Mouse (Mus musculus) hindbrain, postnatal 0 days (tissue): ENCODE results near the gene Sytl1. TPM values are rescaled to one million over a fixed set of nuclear protein-coding genes. Genes with fewer than 3 reads are reported as not detected.

Source experiments
- ATAC-seq: fragments of 200-750 bp; cut with Nextera tagmentation; 2 replicates; pipeline ENCODE4 v1.8.0; 2017; ENCODE audit warnings: mild to moderate bottlenecking, moderate TSS enrichment, moderate library complexity
- DNase-seq: peaks from one replicate; pipeline ENCODE4 v3.0.0-alpha.2; 2015; ENCODE audit warnings: low spot score
- H3K27ac ChIP-seq: fragments of 300-500 bp; sonication (generic); 2 replicates; pipeline ENCODE4 v1.5.1; 2014; ENCODE audit warnings: mild to moderate bottlenecking
- H3K27me3 ChIP-seq: fragments of 300-500 bp; sonication (generic); 2 replicates; pipeline ENCODE4 v1.6.1; 2014; ENCODE audit warnings: low read length, mixed read lengths; ENCODE audit not compliant: insufficient read depth
- H3K36me3 ChIP-seq: fragments of 300-500 bp; sonication (generic); 2 replicates; pipeline ENCODE4 v1.6.1; 2014; ENCODE audit warnings: low read length, mixed read lengths; ENCODE audit not compliant: insufficient read depth
- H3K4me1 ChIP-seq: fragments of 300-500 bp; sonication (generic); 2 replicates; pipeline ENCODE4 v1.6.1; 2014; ENCODE audit warnings: antibody characterized with exemption, low read length, mixed read lengths; ENCODE audit not compliant: insufficient read depth
- H3K4me2 ChIP-seq: fragments of 300-500 bp; sonication (generic); 2 replicates; pipeline ENCODE4 v1.6.1; 2014; ENCODE audit warnings: low read depth, mild to moderate bottlenecking, low read length, moderate library complexity, mixed read lengths
- H3K4me3 ChIP-seq: fragments of 300-500 bp; sonication (generic); 2 replicates; pipeline ENCODE4 v1.5.1; 2014; ENCODE audit warnings: low read length
- H3K9ac ChIP-seq: fragments of 300-500 bp; sonication (generic); replicated peaks from 2 replicates; pipeline ENCODE4 v1.6.1; 2014; ENCODE audit warnings: mild to moderate bottlenecking, low read length, moderate library complexity, mixed read lengths
- H3K9me3 ChIP-seq: fragments of 300-500 bp; sonication (generic); 2 replicates; pipeline ENCODE4 v1.6.1; 2016; ENCODE audit warnings: low read length, mixed read lengths
- CTCF ChIP-seq: IDR thresholded peaks from 2 replicates; pipeline ENCODE4 v1.5.1; 2016; ENCODE audit warnings: antibody characterized with exemption, control low read depth, low read depth
- WGBS: fragments of 180-500 bp; shearing (Covaris S2); extraction: QIAGEN DNeasy Blood & Tissue Kit; methylation state at CpG from one replicate; pipeline ENCODE4 v1.1.7; 2014; 5-methylcytosine and 5-hydroxymethylcytosine counted together
- polyA plus RNA-seq: library from polyadenylated mRNA; unstranded; fragments of >200 nt; fragmentation: Nextera tagmentation; extraction: Ambion mirVana; gene quantifications from 2 replicates; pipeline ENCODE4 v1.2.1, GENCODE M21; 2015
- total RNA-seq: library from RNA; depleted of rRNA; stranded (reverse); fragments of >200 nt; gene quantifications from 2 replicates; pipeline ENCODE4 v1.2.3, GENCODE M21; 2014; rRNA removed

The Sytl1 gene
- total and polyA plus RNA-seq, 2 experiments from 2014 or later, result 0.40 to 1.4 TPM

DNA sequence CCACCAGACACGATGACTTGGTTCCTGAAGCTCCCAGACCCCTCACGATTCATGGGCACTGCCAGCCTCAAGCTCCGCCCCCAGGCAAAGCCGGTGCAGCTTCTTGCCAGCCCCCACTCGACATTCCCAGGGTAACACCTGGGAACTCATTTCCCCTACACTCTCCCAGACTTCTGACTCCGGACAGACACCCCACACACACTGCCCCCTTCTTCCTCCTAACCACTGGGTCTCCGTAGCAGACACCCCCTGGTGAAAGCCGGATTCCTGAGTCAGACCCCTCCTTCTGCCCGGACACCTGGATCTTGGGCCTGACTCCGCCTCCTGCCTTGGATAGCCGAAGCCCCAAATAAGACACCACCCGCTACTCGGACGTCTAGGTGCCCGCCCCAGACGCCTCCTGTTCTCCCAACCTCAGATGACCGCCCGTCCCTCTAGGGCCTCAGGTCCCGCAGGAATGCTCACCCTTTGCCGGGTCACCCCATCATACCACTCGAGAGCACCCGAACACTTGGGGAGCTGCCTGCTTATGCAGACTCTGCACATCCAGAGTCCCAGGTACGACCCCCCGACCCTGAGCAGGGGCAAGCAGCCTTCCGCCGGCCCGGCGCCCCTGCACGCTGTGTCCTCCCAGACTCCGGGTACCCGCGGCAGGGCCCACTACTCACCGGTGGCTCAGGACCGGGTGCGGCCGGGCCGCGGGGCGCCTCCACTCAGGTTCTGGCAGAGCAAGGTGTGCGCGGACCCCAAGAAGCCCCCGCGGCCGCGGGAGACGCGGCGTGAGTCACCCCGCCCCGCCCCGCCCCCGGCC, 51.0 kb downstream of the Sytl1 start, which contains the start of the genes Cd164l2 and Gpr3:
Cd164l2 (plus strand) TSS at position 381 of the 811 bp plus-strand sequence.
Gpr3 (minus strand) TSS at position 786 of the 811 bp plus-strand sequence.
- Histone ChIP-seq H3K4me3 (peak within 1 kb of the TSS; percentile 77), H3K9ac (peak within 1 kb of the TSS; percentile 76), H3K4me2 (peak within 1 kb of the TSS; percentile 98), H3K36me3 (no peaks in the 10 kb centered on the region), H3K4me1 (no peaks in the 10 kb centered on the region), H3K9me3 (no peaks in the 10 kb centered on the region), H3K27ac (peak within 1 kb of the TSS; percentile 59; the same call in 1 of the 2 replicates), H3K27me3 (no peaks in the 10 kb centered on the region)
- ATAC-seq (peak; percentile 49; the same call in 1 of the 2 replicates), DNase-seq (peak; percentile 41)
- 2% methylated on average over 49 of the region's 52 CpGs for whole genome bisulfite sequencing
- TF ChIP-seq CTCF, result no peak

DNA sequence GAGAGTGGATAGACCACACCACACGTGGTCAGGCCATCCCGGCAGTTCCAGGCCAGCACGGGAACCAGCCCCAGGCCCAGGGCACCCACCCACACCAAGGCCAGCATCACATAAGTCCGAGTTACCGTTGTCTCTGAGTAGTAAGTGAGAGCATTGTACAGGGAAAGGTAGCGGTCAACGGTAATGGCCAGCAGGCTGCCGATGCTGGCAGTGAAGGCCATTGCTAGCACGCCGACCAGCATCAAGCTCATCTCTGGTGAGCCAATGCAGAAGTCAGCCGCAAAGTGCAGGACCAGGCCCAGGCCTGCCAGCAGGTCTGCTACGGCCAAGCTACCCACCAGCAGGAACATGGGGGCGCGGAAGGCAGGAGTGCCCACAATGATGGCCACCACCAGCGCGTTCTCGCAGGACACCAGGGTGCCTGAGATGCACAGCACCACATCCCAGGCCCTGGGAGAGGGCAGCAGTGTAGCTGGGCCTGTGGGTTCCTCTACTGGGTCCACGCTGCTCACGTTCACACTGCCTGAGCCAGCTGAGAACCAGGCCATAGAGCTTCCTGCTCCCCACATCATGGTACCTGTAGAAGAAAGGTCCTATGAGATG, 52.0 kb downstream of the Sytl1 start:
- H3K36me3 ChIP-seq, result no peaks in the 10 kb centered on the region
- no peaks in the 10 kb centered on the region for H3K9me3 ChIP-seq
- WGBS, result 92% methylated on average over 19 of the region's 19 CpGs
- no peak overlapping the region for H3K9ac ChIP-seq
- ATAC-seq (no peak), DNase-seq (no peak)
- no peak overlapping the region for H3K4me3 ChIP-seq
- no peak for TF ChIP-seq CTCF
- no peaks in the 10 kb centered on the region for H3K4me1 ChIP-seq
- peak overlapping the region; percentile 98; the same call in 1 of the 2 replicates for H3K4me2 ChIP-seq
- no peaks in the 10 kb centered on the region for H3K27me3 ChIP-seq
- no peak overlapping the region for H3K27ac ChIP-seq

DNA sequence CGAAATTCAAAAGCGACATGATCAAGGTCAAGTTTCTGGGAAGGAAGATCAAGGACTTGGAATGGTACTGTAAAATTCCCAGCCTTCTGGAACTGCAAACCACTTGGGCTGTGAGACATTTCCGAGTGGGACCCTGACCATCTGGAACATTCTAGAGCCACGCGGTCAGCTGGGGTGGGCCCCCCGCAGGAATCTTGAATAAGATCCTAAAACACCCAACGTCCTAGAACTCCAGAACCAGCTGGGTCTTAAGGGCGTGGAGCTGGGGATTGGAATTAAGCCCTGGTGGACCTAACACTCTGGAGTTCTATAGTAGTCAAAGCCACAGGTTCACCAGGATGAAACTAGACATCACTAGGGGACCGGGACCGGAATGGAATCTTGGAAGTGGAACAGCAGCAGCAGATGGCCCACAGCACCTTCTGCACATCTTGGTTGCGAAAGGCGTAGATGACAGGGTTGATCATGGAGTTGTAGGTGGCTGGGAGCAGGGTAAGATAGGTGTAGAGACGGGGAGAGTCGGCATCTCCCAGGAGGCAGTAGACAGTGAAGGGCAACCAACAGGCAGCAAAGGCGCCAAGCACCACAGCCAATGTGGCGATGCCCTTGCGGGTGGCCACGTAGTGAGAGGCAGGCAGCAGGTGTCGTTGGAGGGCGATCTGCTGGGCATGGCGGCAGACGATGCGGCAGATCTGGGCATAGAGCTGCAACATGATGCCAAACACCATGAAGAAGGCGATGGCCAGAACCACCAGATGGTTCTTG, 52.7 kb downstream of the Sytl1 start:
- no peak overlapping the region for H3K9ac ChIP-seq
- no peaks in the 10 kb centered on the region for H3K9me3 ChIP-seq
- no peak for TF ChIP-seq CTCF
- H3K4me3 ChIP-seq, result no peak overlapping the region
- DNase-seq (no peak), ATAC-seq (no peak)
- no peaks in the 10 kb centered on the region for H3K27me3 ChIP-seq
- no peak overlapping the region for H3K4me2 ChIP-seq
- H3K36me3 ChIP-seq, result no peaks in the 10 kb centered on the region
- 85% methylated on average over 24 of the region's 24 CpGs for WGBS
- no peak overlapping the region for H3K27ac ChIP-seq
- no peaks in the 10 kb centered on the region for H3K4me1 ChIP-seq

DNA sequence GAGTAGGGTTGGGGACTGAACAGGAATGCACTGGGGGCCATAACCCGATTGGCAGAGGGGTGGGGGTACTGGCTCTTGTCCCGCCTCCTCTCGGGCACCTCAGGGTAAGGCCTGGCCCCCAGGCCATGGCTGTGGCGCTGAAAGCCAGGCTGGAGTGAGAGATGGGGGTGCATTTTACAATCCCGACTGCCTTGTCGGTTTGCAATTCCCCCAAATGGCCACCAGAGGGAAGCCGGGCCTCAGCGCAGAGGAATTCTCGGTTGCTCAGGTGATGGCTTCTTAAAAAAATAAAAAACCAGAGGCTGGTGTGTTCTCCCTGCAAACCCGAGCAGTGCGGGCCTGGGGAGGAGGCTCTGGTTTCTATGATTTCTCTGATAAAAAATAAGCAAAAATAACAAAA, 53.5 kb downstream of the Sytl1 start:
- ATAC-seq, result peak; percentile 27
- WGBS, result 3% methylated on average over 11 of the region's 11 CpGs
- no peak overlapping the region for H3K9ac ChIP-seq

DNA sequence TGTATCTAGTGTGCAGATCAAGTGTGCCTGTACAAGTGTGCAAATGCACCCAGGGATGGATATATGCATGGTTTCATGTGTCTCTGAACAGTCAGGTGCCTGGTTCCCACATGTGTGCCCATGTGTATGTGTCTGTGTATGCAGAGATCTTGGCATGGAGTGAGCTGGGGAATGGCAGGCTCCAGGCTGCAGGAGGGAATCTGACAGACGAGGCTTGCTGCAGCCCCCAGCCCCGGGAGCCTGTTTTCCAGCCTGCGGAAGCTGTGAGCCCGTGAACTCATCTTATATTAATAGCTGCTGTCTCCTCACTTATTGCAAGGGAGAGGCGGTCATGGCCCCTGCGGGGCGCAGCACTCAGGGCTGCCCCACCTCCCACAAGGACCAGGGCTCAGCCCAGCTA, 58.5 kb downstream of the Sytl1 start:
- Histone ChIP-seq H3K36me3 (no peaks in the 10 kb centered on the region), H3K4me1 (peaks cover 15% of the 10 kb centered on the region), H3K9ac (peak overlapping the region; percentile 37), H3K27me3 (no peaks in the 10 kb centered on the region), H3K4me3 (no peak overlapping the region), H3K27ac (peak overlapping the region; percentile 51; the same call in 1 of the 2 replicates), H3K9me3 (no peaks in the 10 kb centered on the region), H3K4me2 (no peak overlapping the region)
- ATAC-seq, result no peak
- TF ChIP-seq CTCF, result no peak
- no peak for DNase-seq
- 27% methylated on average over 7 of the region's 7 CpGs for WGBS

More for the DNA sequence above, 53.5 kb downstream of the Sytl1 start:
- Histone ChIP-seq H3K4me1 (no peaks in the 10 kb centered on the region), H3K27me3 (no peaks in the 10 kb centered on the region), H3K36me3 (no peaks in the 10 kb centered on the region), H3K4me2 (no peak overlapping the region), H3K27ac (no peak overlapping the region; the same call in 1 of the 2 replicates), H3K9me3 (no peaks in the 10 kb centered on the region), H3K4me3 (no peak overlapping the region)
- DNase-seq, result peak; percentile 88
- TF ChIP-seq CTCF, result peak; percentile 93

DNA sequence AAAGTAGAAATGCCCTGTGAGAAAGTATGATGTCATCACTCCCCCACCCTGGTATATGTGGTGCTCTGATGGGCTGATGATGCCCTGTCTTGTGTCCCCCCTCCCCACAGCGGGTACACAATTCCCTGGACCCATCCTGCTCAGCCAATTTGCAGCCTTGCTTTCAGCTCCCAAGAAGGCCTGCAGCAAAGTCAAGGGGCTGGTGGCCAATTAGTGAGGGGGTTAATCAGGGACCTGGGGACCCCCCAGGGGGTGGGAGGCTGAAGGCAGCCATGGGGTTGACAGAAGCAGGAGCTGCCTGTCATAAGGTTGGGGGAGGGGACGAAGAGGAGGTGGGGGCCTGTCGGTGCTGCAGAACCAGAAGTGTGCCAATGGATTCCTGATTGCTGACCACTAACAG, 59.3 kb downstream of the Sytl1 start:
- Histone ChIP-seq H3K27ac (no peak overlapping the region), H3K27me3 (no peaks in the 10 kb centered on the region), H3K36me3 (no peaks in the 10 kb centered on the region), H3K9ac (no peak overlapping the region), H3K4me2 (no peak overlapping the region), H3K9me3 (no peaks in the 10 kb centered on the region), H3K4me3 (no peak overlapping the region), H3K4me1 (peaks cover 19% of the 10 kb centered on the region)
- 59% methylated on average over 3 of the region's 3 CpGs for WGBS
- TF ChIP-seq CTCF, result no peak
- DNase-seq (no peak), ATAC-seq (no peak)

Other genes starting within 250 kb of the Sytl1 start
- gene Wasf2, start 132.6 kb downstream of the Sytl1 start, total RNA-seq, result 14.1 and 14.7 TPM in 2 replicates
- 27.5 and 32.3 TPM in 2 replicates for gene Wasf2, start 132.6 kb downstream of the Sytl1 start, polyA plus RNA-seq
- gene Cd164l2, start 51.0 kb downstream of the Sytl1 start, total RNA-seq, result 6.2 and 6.9 TPM in 2 replicates
- 9.6 and 11.9 TPM in 2 replicates for gene Cd164l2, start 51.0 kb downstream of the Sytl1 start, polyA plus RNA-seq
- 7.0 and 7.3 TPM in 2 replicates for gene Gpr3, start 50.6 kb downstream of the Sytl1 start, total RNA-seq
- 4.5 and 5.5 TPM in 2 replicates for gene Gpr3, start 50.6 kb downstream of the Sytl1 start, polyA plus RNA-seq
- gene Map3k6, start 22.3 kb downstream of the Sytl1 start, total RNA-seq, result 7.2 and 11.7 TPM in 2 replicates
- 4.7 and 5.8 TPM in 2 replicates for gene Map3k6, start 22.3 kb downstream of the Sytl1 start, polyA plus RNA-seq
- gene Tmem222, start 14.7 kb upstream of the Sytl1 start, total RNA-seq, result 120 and 138 TPM in 2 replicates
- gene Tmem222, start 14.7 kb upstream of the Sytl1 start, polyA plus RNA-seq, result 127 and 136 TPM in 2 replicates
- gene Wdtc1, start 90.4 kb upstream of the Sytl1 start, total RNA-seq, result 47.7 and 51.9 TPM in 2 replicates
- 12.8 and 14.9 TPM in 2 replicates for gene Wdtc1, start 90.4 kb upstream of the Sytl1 start, polyA plus RNA-seq
- 21.2 and 21.7 TPM in 2 replicates for gene Slc9a1, start 106.6 kb upstream of the Sytl1 start, total RNA-seq
- gene Slc9a1, start 106.6 kb upstream of the Sytl1 start, polyA plus RNA-seq, result 8.2 and 10.1 TPM in 2 replicates
- 1.3 and 3.6 TPM in 2 replicates for gene Tent5b, start 217.0 kb upstream of the Sytl1 start, total RNA-seq
- gene Tent5b, start 217.0 kb upstream of the Sytl1 start, polyA plus RNA-seq, result 0.49 and 0.55 TPM in 2 replicates
- gene Trnp1, start 235.4 kb upstream of the Sytl1 start, total RNA-seq, result 48.1 and 54.5 TPM in 2 replicates
- gene Trnp1, start 235.4 kb upstream of the Sytl1 start, polyA plus RNA-seq, result 20.9 and 22.0 TPM in 2 replicates